Mouse (Mus musculus) thymus, postnatal 0 days (tissue): ENCODE measurements at regions not wholly inside any gene's neighbourhood (a gene's known extent, or its start where the extent isn't known, plus 50 kb on each side); places are given as distances from the start of the nearest gene placed in this dataset.
A peak's percentile ranks its signal among the peaks of the same experiment; 100 is the strongest.

Source experiments
- DNase-seq: peaks from one replicate; pipeline ENCODE4 v3.0.0-alpha.2; 2015; ENCODE audit warnings: low spot score

DNA sequence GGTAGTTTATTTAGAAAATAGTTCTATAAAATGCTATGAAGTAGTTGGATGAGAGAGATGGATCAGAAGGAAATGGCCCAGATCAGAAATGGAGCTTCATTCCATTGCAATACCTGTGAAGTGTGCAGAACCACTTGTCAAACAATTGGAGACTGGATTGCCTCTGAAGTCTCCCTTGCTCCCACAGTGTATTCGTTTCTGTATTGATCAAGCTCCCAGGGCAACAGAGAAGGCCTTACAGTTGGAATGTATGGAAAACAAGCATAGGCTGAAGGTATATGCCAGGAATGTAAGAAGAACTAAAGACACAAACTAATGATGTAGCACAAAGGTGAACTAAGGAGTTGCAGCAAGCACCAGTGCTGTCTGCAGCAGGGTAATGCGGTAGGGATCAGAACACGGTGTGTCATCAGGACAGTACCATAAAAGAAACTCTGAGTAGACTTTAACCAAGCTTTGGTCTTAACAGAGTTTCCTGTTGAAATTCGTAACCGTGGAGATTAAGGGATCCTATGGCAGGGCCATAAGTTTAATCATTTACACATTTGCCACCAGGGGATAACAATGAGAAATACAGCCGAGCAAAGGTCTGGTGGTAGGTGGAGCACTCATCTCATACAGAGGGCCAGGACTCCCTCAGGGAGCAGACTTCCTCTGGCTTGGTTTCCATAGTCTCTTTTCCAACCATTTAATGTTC is 732.9 kb upstream of the 2610301B20Rik start:
- no peak for DNase-seq

GRCm38 (mm10) chr4:10149911-10150310 is 724.4 kb upstream of the 2610301B20Rik start:
- no peak for DNase-seq

- peak; percentile 13 for DNase-seq
Measured at GRCm38 (mm10) chr4:10150501-10150900, 723.8 kb upstream of the 2610301B20Rik start.

DNA sequence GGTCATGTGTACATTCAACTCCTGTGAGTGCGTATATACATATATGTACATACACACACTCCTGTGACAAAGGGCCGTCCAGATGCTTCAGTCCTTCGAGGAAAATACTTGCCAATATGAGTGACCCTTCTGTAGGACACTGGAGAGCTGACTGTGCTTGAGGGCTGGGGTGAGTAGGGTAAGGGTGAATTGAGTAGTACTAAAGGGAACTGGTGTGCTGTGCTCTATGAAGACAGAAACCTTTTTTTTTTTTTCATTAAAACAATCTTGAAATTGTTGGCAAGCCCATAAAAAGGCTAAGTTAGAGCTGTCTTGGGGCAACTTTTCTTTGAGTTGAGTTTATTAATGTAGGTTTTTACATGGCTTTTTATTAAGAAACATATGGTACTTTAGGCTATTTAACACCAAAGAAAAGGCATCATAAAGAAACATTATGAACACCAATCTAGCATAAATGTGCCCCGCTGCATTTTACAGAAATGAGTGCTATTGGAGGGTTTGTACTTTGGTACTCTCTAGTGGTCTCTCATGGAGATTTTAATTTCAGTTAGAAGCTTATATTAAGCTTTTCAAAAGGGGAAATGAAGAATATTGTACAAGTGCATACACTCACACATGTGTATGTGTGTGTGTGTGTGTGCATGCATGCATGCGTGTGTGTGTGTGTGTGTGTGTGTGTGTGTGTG is 718.5 kb upstream of the 2610301B20Rik start:
- no peak for DNase-seq

- DNase-seq = no peak
Measured at GRCm38 (mm10) chr4:10189896-10190295, 684.4 kb upstream of the 2610301B20Rik start.

DNA sequence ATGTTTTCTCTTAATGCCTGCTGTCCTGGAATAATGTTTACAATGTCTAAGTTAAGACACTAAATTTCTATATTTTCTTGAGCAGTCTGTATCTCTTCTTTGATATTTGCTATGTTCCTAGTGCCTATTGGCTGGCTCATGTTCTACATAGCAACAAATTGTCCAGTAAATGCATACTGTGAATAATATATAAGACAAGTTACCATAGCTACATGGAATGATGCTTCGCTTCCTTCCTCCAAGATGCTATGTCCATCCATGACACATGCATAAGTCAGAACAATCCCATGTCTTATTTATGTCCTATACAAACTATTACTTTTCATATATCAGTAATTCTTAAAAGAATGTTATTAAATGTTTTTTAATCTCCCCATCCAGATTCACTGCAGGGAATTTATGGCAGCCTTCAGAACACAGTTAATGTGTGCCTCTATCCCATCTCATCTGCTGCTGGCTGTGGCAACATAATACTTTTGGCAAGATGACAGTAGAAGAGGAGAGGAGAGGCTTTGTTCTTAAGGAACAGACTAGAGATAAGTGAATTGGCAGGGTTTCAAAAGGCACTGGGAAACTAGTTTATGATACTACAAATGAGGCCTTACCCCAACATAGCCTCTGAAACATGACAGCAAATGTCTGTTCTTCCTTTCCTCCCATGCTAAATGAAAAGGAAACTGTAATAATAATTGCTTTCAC is 676.9 kb upstream of the 2610301B20Rik start:
- no peak for DNase-seq

DNA sequence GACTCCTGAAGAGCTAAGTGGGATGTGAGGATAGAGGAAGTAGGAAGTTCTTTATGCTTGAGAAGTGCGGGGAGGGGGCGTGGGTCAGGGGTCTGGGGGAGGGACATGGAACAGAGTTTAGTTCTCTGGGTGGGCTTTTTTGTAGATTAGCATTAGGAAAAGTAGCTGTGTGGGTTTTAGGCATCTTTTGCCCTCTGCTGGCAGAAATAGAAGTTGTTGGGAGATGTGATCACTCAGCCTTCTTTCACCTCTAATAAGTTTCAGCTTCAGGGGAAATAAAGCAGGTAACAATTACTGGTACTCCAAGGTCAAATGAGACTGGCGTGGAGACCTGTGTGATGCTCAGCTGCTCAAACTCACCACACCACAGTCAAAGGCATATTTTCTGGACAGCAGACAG is 672.5 kb upstream of the 2610301B20Rik start:
- DNase-seq = no peak

DNA sequence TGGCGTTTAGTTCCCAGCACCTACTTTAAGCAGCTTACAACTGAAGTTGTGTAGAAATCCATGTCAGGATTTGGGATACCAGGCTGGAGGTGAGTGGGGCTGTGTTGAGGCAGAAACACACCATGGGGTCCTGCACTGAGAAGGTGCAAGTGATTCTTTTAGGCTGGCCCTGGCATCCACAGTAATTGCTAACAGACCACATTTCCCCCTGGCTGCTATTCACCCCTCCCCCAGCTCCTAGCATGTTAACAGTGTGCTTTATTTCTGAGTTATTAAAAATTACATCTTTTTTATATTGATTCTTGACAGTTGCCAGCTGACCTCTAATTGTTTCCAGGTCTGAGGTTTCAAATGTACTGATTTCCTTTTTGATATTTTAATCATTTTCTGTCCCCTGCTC is 670.1 kb upstream of the 2610301B20Rik start:
- DNase-seq = no peak

GRCm38 (mm10) chr4:10209324-10209923 is 664.9 kb upstream of the 2610301B20Rik start:
- DNase-seq = no peak

DNA sequence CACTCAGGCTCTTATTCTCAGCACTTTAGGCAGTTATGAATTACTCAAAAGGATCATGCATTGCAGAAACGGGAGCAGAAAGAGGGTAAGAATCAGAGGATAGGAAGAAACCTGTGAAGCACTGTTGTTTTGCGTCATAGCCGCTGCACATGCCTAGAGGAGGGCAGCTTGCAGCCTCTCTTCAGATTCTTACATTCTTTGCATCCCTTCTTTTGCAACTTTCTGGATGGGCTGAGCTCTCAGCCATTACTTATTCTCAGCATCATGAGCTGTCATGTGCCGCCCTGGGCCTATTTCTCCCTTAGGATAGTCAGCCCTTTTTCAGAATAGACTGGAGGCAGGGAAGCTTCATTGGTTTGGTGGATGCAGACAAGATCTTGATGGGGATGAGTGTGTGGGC is 663.0 kb upstream of the 2610301B20Rik start:
- DNase-seq = no peak

- no peak for DNase-seq
Measured at GRCm38 (mm10) chr4:10235324-10235723, 639.0 kb upstream of the 2610301B20Rik start.

- no peak for DNase-seq
Measured at GRCm38 (mm10) chr4:10242117-10242516, 632.2 kb upstream of the 2610301B20Rik start.

DNA sequence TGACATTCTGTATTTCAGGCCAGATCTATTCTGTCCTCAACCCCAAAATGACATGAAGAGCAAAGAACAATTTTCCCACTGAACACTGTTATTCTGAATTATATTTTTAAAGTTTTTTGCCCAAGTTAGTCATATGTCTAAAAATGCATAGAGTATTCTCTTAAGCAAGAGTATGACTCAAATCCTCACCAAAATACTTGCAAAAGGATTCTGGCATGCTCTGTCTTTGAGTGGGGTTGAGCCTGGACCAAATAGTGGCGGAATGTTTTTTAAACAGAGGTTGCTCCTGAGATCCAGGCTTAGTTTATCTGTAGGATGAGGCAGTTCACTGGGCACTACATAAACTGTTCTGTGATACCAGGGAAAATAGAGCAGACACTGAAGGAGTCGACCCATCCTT is 631.4 kb upstream of the 2610301B20Rik start:
- DNase-seq = no peak

DNA sequence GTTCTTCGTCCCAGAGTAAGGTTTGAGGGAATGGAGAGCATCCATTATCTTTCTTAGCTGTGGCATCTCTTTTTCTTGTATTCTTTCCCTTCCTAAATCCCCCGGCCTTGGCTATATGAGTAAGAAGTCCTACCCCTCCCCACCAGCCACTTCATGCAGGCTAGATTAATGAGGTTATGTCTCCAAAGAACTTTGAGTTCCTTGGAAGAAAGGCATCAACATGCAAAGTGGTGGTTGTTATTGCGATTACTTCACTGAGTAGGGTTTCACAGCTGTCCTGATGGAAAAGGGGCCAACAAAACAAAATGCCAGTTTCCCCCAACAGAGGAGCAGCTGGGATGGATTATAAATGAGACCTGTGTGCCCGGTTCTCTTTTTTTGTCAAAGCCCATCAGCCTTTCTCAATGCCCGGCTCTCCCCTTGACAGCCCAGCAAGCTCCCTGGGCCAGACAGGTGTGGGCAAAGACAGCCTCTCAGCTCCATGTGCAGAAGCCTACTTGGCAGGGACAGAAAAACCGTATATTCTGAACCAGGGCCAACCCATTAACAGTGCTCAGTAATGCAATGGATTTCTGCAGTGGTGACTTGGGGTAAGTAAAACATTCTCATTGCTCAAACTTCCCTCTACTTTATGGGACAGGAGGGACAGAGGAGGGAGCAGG is 620.1 kb upstream of the 2610301B20Rik start:
- no peak for DNase-seq

DNA sequence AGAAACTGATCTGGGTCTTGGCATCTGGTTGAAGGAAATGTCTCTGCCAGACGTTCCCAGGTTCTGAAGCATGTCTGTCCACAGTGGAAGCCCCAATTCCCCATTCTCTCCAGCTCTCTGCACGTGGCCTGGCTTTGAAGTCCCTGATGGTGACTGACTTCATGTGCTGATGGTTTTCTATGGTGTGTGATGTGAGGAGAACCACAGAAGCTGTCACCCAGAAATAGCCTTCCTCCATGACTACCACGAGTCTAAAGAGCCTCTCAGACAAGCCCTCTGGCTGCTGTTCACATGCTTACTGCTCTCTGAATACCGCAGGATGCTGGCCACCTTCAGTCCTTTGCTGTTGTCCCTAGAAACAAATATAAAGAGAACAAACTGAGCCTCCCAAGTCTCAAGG is 616.8 kb upstream of the 2610301B20Rik start:
- no peak for DNase-seq

- no peak for DNase-seq
Measured at GRCm38 (mm10) chr4:10260351-10260750, 613.9 kb upstream of the 2610301B20Rik start.

GRCm38 (mm10) chr4:10265942-10266341 is 608.4 kb upstream of the 2610301B20Rik start:
- no peak for DNase-seq

DNA sequence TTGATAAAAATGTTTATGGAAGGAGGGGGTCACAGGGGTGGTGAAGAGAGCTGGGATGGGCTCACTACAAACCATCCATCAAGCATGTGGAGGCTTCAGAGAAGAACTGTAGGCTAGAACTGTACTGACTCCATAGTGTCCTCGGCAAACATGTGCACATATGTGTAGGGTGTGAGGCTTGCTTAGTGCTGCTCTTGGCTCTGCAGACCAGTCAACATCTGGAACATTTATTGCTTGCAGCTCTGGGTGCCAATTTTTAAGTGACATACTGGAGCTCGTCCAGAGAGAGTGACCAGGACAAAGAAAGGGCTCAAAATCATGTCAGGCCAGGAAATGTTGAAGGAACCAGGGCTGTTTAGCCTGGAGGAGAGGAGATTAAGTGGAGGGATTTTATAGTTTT is 588.7 kb upstream of the 2610301B20Rik start:
- no peak for DNase-seq

DNA sequence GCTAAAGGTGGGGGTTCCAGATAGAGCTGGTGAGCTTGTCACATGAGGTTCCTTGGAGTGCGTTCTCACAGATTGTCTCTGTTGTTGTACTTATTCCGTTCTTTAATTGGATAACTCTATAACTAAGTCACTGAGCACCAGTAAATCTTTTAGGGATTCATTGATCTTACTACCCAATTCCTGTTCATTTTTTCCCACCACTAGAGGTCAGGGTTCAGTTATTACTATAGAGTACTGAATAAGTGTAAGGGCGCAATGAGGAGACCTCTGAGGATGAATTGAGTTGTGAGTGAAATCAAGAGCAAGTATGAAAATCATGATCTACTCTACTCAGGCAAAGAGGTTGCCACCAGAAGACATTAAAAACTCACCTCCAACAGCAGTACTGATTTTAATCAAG is 584.0 kb upstream of the 2610301B20Rik start:
- no peak for DNase-seq

DNA sequence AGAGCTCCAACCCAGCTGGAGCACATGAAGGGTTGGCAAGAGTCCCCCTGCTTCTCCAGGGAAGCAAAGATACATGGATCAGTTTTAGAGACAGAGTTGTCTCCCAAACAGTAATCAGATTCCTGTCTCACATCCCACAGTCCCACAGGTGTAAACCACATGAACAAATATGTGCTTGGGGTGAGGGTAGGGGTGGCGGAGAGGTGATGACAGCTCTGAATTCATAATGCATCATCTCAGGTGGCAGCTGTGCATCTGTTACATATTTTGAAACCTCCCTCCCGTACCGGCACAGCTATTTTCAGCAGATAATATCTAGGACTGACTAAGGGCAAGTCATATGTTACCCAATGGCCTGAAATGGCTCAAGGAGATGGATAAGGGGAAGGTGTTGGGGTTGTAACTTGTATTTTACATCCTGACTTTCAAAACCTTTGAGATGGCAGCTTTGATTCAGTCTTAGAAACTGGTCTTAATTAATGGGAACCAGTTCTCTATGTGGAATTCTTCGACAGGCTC is 579.2 kb upstream of the 2610301B20Rik start:
- DNase-seq = no peak

DNA sequence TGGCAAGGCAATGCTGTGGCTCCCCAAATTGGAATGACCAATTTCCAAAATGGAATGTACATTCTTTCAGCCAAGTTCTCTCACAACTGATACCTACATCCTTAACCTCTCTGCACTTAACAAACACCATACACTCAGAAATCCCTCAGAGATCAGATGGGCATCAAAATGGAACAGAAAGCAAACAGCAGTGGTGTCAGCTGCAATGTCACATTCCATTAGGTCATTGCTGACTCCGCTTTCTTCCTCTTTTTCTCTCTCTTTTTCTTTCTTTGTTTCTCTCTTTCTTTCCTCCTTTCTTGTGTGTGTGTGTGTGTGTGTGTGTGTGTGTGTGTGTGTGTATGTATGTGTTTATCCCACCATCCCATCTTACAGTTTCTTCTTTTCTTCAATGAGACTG is 578.1 kb upstream of the 2610301B20Rik start:
- DNase-seq = no peak
